Mouse (Mus musculus): ENCODE data around the gene Ndrg2.

DNA sequence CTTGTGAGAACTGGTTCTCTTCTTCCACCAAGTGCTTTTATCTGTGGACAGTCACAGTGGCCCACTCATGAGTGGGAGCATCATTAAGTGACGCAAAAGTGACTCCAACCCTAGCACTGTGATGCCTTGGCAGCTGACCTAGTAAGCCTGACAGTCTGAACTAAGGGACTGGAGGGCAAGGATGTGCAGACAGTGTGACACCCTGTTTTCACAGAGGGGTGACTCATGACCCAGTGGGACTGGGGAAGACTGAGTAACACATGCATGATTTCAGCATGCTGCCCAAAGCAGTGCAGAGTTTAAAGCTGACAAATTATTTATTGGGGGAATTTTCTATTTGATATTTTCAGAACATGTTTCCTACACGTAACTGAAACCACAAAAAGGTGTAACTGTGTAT, 43.2 kb downstream of the Ndrg2 start:
- TF ChIP-seq CTCF (IDR thresholded peaks at IDR 0.05; ENCODE audit: control insufficient read depth, insufficient read depth, insufficient read length) (no peak), CEBPB (IDR thresholded peaks at IDR 0.05; ENCODE audit: low read depth) (no peak), MYOG (IDR thresholded peaks at IDR 0.05; ENCODE audit: control insufficient read depth, extremely low read depth, insufficient read length) (no peak), MYOD1 (IDR thresholded peaks at IDR 0.05; ENCODE audit: control insufficient read depth, insufficient read length, low read depth) (no peak), USF1 (IDR thresholded peaks at IDR 0.05; ENCODE audit: low read depth) (no peak)

Measured in C2C12 (cell line).